Mouse (Mus musculus): ENCODE measurements around the gene Jam3.

DNA sequence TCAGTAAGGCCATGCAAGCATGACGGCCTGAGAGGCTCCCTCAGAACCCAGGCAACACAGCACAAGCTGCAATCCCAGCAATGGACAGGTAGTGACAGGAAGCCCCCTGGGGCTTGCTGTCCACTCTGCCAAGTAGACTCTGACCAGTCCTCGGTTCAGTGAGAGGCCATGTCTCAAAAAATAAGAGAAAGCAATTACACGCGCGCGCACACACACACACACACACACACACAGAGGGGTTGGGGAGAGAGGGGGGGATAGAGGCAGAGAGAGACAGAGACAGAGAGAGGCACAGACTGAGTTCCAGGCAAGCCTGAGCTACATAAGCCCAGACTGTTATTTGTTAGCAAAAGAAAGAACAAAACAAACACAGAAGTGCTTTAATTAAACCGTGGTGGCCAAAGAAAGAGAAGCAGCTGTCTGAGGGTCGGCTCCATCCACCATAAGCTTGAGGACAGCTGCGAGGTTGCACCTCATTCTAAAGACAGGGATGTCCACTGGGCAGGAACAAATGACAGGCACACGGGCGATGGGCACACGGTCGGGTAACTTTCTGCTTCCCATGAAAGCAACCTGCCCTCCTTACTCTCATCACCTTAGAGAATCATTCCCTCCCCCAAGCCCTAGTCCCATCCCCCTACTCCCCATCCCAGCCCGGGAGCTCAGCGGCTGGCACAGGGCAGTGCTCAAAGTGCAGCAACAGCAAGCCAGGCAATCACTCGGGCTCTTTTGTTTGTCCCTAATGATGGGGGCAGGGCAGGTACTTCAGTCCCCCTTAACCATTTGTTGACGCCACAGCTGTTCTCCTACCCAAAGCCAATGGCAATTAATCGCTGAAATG is 6.4 kb downstream of the Jam3 start:
- TF ChIP-seq CTCF (IDR thresholded peaks at IDR 0.05; ENCODE audit: borderline replicate concordance, control insufficient read depth, extremely low read depth, insufficient read depth, low read length, poor library complexity) (no peak), POLR2A (IDR thresholded peaks at IDR 0.05; ENCODE audit: control insufficient read depth, extremely low read depth, insufficient read depth, low read length, poor library complexity) (no peak)
